Mouse (Mus musculus): ENCODE results near the gene Larp4b.

The Larp4b gene

GRCm38 (mm10) chr13:9181106-9181505, 87.4 kb downstream of the Larp4b start:
- DNase-seq: no peak

- DNase-seq: peak; percentile 93
Measured at GRCm38 (mm10) chr13:9181666-9182264, 88.1 kb downstream of the Larp4b start.

- no peak for DNase-seq
Measured at GRCm38 (mm10) chr13:9184281-9184680, 90.6 kb downstream of the Larp4b start.

GRCm38 (mm10) chr13:9184716-9185115, 91.0 kb downstream of the Larp4b start:
- DNase-seq: peak; percentile 61

- DNase-seq: peak; percentile 84
Measured at GRCm38 (mm10) chr13:9187156-9187555, 93.5 kb downstream of the Larp4b start.

GRCm38 (mm10) chr13:9187566-9188530, 94.2 kb downstream of the Larp4b start:
- peak; percentile 74 for DNase-seq

- DNase-seq: peak; percentile 79
Measured at GRCm38 (mm10) chr13:9189481-9189880, 95.8 kb downstream of the Larp4b start.

GRCm38 (mm10) chr13:9191172-9192140, 97.8 kb downstream of the Larp4b start:
- peak; percentile 97 for DNase-seq

- DNase-seq: peak; percentile 79
Measured at GRCm38 (mm10) chr13:9192797-9193330, 99.2 kb downstream of the Larp4b start.

GRCm38 (mm10) chr13:9194656-9195055, 101.0 kb downstream of the Larp4b start:
- no peak for DNase-seq

GRCm38 (mm10) chr13:9195565-9195964, 101.9 kb downstream of the Larp4b start:
- no peak for DNase-seq

- peak; percentile 80 for DNase-seq
Measured at GRCm38 (mm10) chr13:9198106-9198505, 104.4 kb downstream of the Larp4b start.

GRCm38 (mm10) chr13:9198728-9199464, 105.2 kb downstream of the Larp4b start:
- DNase-seq: peak; percentile 83

GRCm38 (mm10) chr13:9199465-9199844, 105.8 kb downstream of the Larp4b start:
- peak; percentile 68 for DNase-seq

- no peak for DNase-seq
Measured at GRCm38 (mm10) chr13:9222761-9223405, 129.2 kb downstream of the Larp4b start.
